ENCODE assay signal across 8 mouse cellular contexts in the genomic region with DNA sequence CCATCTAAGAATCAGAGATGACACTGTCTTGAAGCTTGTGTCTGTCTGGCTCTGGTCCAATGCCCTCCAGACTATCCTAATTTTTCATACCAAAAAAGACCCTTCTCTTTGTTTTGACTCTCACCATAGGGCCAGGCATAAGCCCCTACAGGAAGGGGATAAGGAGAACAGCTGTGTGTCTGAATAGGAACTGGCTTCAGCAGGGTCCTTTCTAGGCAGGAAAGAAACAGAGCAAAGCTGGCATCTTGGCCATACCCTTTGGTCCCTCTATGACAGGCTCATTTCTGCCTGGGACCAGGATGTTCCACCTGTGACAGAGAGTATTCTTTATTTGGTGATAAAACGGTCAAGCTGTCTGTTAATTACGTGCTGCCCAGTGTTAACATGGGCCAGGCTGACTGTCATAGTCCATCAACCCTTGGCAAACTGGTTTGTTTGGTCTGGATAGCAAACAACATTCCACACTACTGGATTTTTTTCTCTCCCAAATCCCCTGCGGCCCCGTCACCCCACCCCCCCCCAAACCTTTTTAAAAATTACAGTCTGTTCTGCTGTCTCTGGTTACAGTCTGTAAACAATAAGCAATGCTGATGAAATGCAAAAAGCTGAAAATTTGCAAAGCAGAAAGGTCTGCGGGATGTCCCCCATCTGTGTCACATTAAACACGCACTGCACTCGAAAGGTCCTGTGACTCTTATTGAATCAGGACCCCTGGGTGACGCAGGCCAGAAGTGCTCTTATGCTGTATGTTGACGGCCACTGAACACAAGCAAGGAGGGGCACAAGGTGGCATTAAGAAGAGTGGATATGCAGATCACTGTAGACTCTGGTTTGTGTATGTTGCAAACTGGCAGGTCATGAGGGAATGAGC.
DNase-seq lines count a peak whose midpoint lies in the region; ATAC-seq and TF ChIP-seq lines count a peak whose summit lies in the region.
"Had no signal": no experiment of that assay in that cellular context is flagged by ENCODE, and none has a peak within 500 bp of the region (broad histone marks: within the 10 kb centered on the region; RNA-seq: fewer than 3 reads in every experiment).

No protein-coding gene starts in this region.

- no peaks in the 10 kb centered on the region for H3K27me3 ChIP-seq in hindbrain, embryonic 16.5 days (replicated peaks; ENCODE audit: control insufficient read depth, insufficient read depth, low read length)
- no peaks in the 10 kb centered on the region for H3K27me3 ChIP-seq in hindbrain, postnatal 0 days (ENCODE audit: insufficient read depth, low read length)
- H3K27me3 ChIP-seq in Patski, result no peaks in the 10 kb centered on the region
- no peaks in the 10 kb centered on the region for H3K27me3 ChIP-seq in embryonic facial prominence, embryonic 15.5 days

- DNase-seq in hindbrain, postnatal 0 days (ENCODE audit: low spot score), result no peak
- DNase-seq in Patski (ENCODE audit: low read depth, low spot score), result peak; percentile 75
- DNase-seq in kidney, postnatal 25 days, result peak; percentile 50 to 65
- no peak for DNase-seq in natural killer cell, adult 2 months (ENCODE audit: low spot score in 2 of 2)
- DNase-seq in adrenal gland, adult 2 months, result no peak

- no peak overlapping the region for H3K9ac ChIP-seq in hindbrain, embryonic 16.5 days (ENCODE audit: low read depth, low read length)
- H3K9ac ChIP-seq in hindbrain, postnatal 0 days (replicated peaks; ENCODE audit: low read length), result no peak overlapping the region
- no peak overlapping the region for H3K9ac ChIP-seq in embryonic facial prominence, embryonic 15.5 days

- H3K4me3 ChIP-seq in hindbrain, embryonic 16.5 days (ENCODE audit: low read length), result no peak overlapping the region
- H3K4me3 ChIP-seq in hindbrain, postnatal 0 days (ENCODE audit: low read length), result no peak overlapping the region
- H3K4me3 ChIP-seq in embryonic facial prominence, embryonic 15.5 days (replicated peaks), result no peak overlapping the region
- H3K4me3 ChIP-seq: myocyte had no signal

- 0 out of 2 replicates have a peak, but pooled peaks have one; percentile 32 for ATAC-seq in hindbrain, embryonic 16.5 days
- ATAC-seq in hindbrain, postnatal 0 days, result no peak
- peak; percentile 54 for ATAC-seq in Patski
- ATAC-seq in embryonic facial prominence, embryonic 15.5 days (ENCODE audit: insufficient number of reproducible peaks, low FRiP score, low TSS enrichment, low read depth), result no peak; the same call in 1 of the 2 replicates

- CTCF ChIA-PET in Patski (lab: Charles Lee), result interaction anchor here (1.1 to 2.3 kb wide), 10 partner anchors 10 to 94 kb away, joined by 3 to 8 read pairs (median 4); no protein-coding TSS in a partner anchor

- in situ Hi-C loops in Patski (cut with MboI; ENCODE audit: low pct_unique_long_range_greater_than_20kb), result no loop called here

- POLR2A ChIA-PET in Patski (lab: Charles Lee), result interaction anchor here (0.7 to 2.4 kb wide), 13 partner anchors 10 to 102 kb away, joined by 3 to 16 read pairs (median 3); partner anchors contain the start of gene Dhrs3

- no peaks in the 10 kb centered on the region for H3K9me3 ChIP-seq in hindbrain, embryonic 16.5 days (ENCODE audit: control insufficient read depth, low read length)
- H3K9me3 ChIP-seq in hindbrain, postnatal 0 days (ENCODE audit: low read length), result no peaks in the 10 kb centered on the region
- no peaks in the 10 kb centered on the region for H3K9me3 ChIP-seq in embryonic facial prominence, embryonic 15.5 days (replicated peaks)

- H3K27ac ChIP-seq in hindbrain, embryonic 16.5 days (ENCODE audit: low read depth, low read length), result no peak overlapping the region
- H3K27ac ChIP-seq in hindbrain, postnatal 0 days, result no peak overlapping the region
- peak overlapping the region; percentile 51; the same call in 1 of the 2 replicates for H3K27ac ChIP-seq in embryonic facial prominence, embryonic 15.5 days (replicated peaks)

- no peaks in the 10 kb centered on the region for H3K4me1 ChIP-seq in hindbrain, embryonic 16.5 days (ENCODE audit: control insufficient read depth, insufficient read depth, low read depth, low read length)
- H3K4me1 ChIP-seq in hindbrain, postnatal 0 days (ENCODE audit: insufficient read depth, low read length), result 0 out of 2 replicates have a peak, but pooled peaks cover 3% of the 10 kb centered on the region
- peaks cover 39% of the 10 kb centered on the region for H3K4me1 ChIP-seq in embryonic facial prominence, embryonic 15.5 days

- H3K36me3 ChIP-seq in hindbrain, embryonic 16.5 days (ENCODE audit: control insufficient read depth, insufficient read depth, low read length), result no peaks in the 10 kb centered on the region
- no peaks in the 10 kb centered on the region for H3K36me3 ChIP-seq in hindbrain, postnatal 0 days (ENCODE audit: insufficient read depth, low read length)
- no peaks in the 10 kb centered on the region for H3K36me3 ChIP-seq in embryonic facial prominence, embryonic 15.5 days

- WGBS in hindbrain, embryonic 16.5 days, result 56% methylated on average over 9 of the region's 9 CpGs
- WGBS in hindbrain, postnatal 0 days, result 48% methylated on average over 9 of the region's 9 CpGs
- 24% methylated on average over 9 of the region's 9 CpGs for WGBS in embryonic facial prominence, embryonic 15.5 days

- H3K4me2 ChIP-seq in hindbrain, embryonic 16.5 days (ENCODE audit: low read length), result no peak overlapping the region
- no peak overlapping the region for H3K4me2 ChIP-seq in hindbrain, postnatal 0 days (ENCODE audit: low read depth, low read length)
- no peak overlapping the region for H3K4me2 ChIP-seq in embryonic facial prominence, embryonic 15.5 days (replicated peaks)

- no peak for TF ChIP-seq CTCF in hindbrain, postnatal 0 days (IDR thresholded peaks at IDR 0.05; ENCODE audit: low read depth)
- TF ChIP-seq CTCF in Patski (IDR thresholded peaks at IDR 0.05), result no peak

Comparison
In these comparisons a context has a peak if more than half of its experiments do, and no peak if none do; other contexts are left out.
1. ATAC-seq: peak in hindbrain, embryonic 16.5 days (single experiment) and Patski (single experiment); none in hindbrain, postnatal 0 days (single experiment) and embryonic facial prominence, embryonic 15.5 days (single experiment).
2. DNase-seq: peak in Patski (single experiment) and kidney, postnatal 25 days (2 of 2); none in hindbrain, postnatal 0 days (single experiment), natural killer cell, adult 2 months (0 of 2) and adrenal gland, adult 2 months (single experiment).